Mouse (Mus musculus) B cell, adult 2 months (primary cell): Measurements from ENCODE around the gene Pten.
"Not testable (repeated sequence)": the region's sequence is repeated elsewhere in the genome, so short reads cannot be mapped to it uniquely, and the experiment has no call there.

Source experiments
- DNase-seq, 2 experiments: peaks; one replicate each; pipeline ENCODE4 v3.0.0; 2022

The Pten gene

DNA sequence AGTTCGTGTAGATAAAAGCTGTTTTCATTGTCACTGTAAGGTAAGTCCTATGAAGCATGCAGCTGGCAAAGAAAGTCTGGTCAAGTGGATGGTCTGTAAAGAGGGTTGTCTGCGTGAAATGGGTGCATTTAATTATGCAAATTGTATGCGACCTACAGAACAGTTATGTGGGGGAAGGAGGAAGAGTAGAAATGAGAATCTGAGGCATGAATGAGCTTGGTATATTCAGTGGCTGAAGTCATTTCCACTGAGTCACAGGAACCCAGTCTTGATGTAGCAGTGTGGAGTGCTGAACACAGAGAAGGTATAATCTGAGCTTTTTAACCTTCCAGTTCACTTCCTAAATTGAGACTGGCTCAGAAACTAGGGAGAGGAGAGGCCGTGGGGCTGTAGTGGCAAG lies 61.5 kb downstream of the Pten start:
- no peak for DNase-seq

DNA sequence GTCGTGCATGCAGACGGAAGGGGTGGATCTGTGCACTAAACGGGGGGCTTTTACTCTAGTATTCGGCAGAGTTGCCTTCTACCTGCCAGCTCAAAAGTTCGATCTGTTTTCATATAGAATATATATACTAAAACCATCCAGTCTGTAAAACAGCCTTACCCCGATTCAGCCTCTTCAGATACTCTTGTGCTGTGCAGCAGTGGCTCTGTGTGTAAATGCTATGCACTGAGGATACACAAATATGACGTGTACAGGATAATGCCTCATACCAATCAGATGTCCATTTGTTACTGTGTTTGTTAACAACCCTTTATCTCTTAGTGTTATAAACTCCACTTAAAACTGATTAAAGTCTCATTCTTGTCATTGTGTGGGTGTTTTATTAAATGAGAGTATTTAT lies 65.7 kb downstream of the Pten start:
- DNase-seq, result not testable (repeated sequence)

GRCm38 (mm10) chr19:32826616-32827015 lies 69.3 kb downstream of the Pten start:
- no peak for DNase-seq

GRCm38 (mm10) chr19:32829871-32830270 lies 72.6 kb downstream of the Pten start:
- DNase-seq, result no peak

DNA sequence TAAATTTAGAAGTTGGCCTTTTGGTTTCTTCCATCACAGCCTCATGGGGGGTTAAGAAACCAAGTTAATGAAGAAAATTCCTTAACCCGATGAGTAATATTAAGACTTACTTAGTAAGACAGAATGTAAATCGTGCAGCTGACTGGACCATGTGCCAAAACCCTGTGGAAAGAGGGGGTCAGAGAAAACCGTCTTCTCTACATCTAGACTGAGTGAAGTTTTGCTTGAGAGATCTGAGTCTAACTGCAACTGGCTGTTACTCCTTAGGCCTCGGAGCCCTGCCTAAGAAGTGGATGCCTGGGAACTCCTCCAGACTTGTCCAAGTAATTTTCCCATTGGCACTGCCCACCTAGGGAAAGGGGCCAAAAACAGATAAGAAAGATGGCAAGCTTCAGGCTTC lies 74.0 kb downstream of the Pten start:
- no peak for DNase-seq

DNA sequence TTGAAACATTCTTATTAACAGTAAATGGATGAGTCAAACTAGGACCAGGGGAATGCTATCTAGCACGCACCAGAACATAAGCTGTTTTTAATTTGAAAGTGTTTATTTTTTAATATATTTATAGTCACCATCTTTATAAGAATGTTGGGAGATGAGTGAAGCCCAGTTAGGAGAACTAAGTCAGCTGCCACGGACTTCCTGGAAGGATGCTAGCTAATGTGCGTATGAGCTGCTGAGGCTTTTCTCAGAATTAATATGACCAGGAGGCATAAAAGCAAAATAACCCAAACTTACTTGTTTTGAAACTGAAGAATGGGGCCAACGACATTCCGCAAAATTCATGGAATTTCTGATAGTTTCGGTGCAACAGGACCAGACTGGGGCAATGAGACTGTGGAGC lies 83.2 kb downstream of the Pten start:
- no peak for DNase-seq

DNA sequence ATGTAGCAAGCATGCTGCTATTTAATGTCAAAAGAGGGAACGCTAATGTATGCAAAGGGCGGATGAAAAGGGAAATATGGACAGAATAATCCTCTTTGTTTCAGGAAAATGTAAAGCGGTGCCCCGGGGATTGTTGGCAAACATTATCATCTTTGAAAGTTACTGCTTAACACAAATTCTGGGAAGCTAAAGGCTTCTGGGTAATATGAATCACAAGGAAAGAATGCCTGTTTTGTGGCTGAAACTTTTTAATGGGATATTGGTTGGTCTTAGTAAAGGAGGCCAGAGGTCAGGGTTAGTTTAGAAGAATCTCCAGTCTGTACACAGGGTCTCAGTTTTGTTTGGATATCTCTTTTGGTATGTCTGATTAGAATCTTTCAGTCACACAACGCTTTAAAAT lies 87.2 kb downstream of the Pten start:
- DNase-seq, result no peak

- no peak for DNase-seq
Measured at GRCm38 (mm10) chr19:32848041-32848440, 90.7 kb downstream of the Pten start.

DNA sequence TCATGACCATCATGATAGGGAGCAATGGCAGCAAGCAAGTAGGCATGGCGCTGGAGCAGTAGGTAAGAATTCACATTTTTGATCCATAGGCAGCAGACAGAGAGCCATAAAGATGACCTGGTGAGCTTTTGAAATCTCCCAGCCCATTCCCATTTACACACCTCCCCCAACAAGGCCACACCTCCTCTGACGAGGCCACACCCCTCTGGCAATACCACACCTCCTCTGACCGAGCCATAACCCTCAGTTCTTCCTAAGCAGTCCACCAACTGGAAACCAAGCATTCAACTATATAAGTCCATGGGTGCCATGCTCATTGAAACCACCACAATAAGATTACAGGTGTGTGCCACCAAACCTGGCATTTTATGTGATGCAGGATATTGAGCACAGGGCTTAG lies 95.0 kb downstream of the Pten start:
- no peak for DNase-seq

DNA sequence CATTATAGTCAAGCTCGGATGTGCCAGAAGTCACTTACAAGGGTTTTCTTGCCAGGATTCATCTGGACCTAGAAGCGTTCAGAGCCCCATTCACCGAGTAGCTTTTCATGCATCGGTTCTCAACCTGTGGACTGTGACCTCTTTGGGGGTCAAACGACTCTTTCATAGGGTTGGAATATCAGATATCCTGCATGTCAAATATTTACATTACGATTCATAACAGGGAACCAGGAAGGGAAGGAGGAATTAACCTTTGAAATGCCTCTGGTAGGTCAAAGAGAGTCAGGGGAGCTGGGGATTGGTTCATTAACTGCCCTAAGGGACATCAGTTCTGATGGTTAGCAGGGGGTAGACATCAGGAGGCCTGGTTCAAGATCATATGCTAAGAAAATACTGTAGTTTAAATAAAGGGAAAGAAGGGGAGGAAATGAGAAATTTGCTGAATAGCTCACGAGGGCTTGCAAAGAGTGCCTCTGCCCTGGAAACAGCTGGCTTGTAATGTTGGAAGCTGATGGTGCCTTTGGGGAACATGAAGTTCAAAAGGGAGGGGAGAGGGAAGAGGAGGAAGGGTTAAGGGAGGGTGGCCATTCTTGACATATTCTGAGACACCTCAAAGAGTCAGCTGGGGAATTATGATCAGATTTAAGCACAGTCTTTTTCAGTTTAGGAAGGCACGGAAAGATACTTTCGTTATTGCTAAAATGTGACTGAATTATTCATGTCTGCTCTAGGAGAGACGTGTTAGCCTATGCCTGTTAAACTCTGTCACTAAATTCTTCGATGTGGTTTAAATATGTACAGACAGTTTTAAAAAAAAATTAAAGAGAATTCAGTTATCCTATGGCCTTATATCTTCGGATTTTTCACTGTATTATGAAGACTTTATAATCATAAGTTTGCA lies 104.6 kb downstream of the Pten start:
- no peak for DNase-seq

DNA sequence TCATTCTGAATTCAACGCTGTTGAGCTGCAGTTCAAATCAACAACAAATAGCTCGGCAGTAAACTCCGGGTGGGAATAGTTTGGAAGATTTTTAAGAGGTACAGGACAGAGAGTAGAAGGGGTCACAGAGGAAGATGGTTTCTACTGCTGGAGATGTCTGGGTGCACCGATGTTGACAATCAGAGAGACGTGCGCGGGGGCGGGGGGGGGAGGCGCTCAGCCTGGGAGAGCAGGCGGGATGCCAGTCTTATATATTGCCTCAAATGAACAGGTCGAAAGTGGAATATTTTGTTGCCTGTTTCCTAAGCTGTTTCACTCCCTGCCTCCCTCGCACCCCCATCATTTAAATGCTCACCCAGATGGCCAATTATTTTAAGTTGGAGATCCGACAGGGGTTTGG lies 109.5 kb downstream of the Pten start:
- no peak for DNase-seq

DNA sequence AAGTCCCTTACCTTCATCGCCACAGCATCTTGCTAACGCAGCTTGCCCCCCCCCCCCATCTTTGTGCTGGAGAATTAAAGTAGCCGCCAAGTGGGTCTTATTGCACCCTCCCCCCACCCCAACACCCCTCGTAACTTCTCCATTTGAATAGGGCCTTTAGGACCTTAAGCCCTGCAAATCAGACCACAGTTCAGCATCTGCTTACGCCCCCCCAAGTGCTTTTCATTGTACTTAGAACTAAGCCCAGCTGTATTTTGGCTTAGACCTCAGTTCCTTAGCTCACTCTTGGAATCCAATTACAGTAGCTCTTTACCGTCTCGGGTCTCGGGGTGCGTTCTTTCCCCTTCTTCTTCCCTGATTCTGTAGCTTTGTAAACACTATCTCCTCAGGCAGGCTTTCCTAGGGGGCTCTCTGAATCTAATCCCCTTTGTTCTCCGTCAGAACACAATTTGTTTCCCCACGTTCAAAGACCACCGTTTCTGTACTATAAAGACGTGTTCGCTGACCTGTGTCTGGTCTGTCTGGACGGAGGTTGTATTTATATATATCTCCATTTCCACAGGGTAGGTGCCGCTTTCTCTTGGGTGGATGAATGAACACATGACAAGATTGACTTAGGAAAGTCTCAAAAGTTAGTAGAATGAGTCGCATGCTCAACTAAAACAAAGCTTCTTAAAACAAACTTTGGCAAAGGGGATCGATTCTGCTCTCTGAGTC lies 110.0 kb downstream of the Pten start:
- no peak for DNase-seq

DNA sequence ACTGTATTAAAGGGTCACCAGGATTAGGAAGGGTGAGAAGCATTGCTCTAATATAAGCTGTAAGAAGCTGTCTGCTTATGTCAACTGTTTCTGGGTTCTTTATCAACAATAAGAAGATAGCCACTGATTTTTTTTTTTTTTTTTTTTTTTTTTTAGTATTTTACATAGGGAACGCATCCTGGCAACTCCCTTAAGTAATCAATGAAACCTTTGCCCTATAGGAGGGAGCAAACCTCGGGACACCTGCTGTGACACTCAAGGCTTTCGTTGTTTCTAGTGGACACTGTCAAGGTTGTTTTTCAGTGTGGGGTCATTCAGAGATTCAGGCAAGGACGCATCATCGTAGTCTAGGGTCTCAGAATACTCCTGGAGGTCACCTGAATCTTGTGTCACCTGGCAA lies 111.3 kb downstream of the Pten start:
- DNase-seq, result no peak

DNA sequence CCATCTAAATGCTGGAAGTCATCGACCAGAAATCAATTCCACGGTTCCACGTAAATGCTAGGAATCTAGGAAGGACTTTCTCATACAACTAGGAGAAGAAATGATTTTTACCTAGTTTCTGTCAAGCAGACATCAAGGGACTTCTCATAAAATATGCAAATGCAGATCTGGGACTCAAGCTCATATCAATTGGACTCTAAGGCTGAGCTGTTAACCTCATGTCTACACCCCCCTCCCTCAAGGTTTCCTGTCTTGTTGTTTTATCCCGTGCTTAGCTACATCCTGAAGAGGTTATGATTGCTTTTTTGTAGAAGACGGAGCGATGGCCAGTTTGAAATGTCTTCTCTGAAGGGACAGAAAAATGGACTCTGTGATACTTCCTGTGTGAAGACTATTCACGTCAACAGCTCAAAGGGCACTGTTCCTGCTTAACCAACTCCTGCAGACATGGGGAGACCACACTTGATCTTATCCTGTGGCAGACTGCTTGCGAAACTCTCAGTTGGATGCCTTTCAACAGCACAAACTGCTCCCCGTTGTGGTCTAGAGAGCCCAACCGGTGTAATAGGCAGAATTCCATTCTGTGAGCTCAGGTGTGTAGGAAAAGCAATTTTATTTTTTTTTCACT lies 111.9 kb downstream of the Pten start:
- peak; percentile 29 to 35 for DNase-seq

GRCm38 (mm10) chr19:32873904-32874637 lies 116.8 kb downstream of the Pten start:
- no peak for DNase-seq
